Comparison of ENCODE assay signal across 16 mouse cellular contexts in genomic region chr2:35859708-35860393, GRCm38 (mm10).
DNase-seq lines count a peak whose midpoint lies in the region; ATAC-seq lines count a peak whose summit lies in the region.
"Had no signal": no experiment of that assay in that cellular context is flagged by ENCODE, and none has a peak within 500 bp of the region (broad histone marks: within the 10 kb centered on the region; RNA-seq: fewer than 3 reads in every experiment).

No protein-coding gene starts in this region.

- H3K4me3 ChIP-seq in heart, embryonic 12.5 days = no peak overlapping the region
- no peak overlapping the region for H3K4me3 ChIP-seq in lung, embryonic 16.5 days (ENCODE audit: low read length)
- H3K4me3 ChIP-seq in forebrain, embryonic 14.5 days (ENCODE audit: low read depth, low read length) = no peak overlapping the region
- H3K4me3 ChIP-seq in limb, embryonic 15.5 days = no peak overlapping the region

- H3K36me3 ChIP-seq in heart, embryonic 12.5 days = no peaks in the 10 kb centered on the region
- no peaks in the 10 kb centered on the region for H3K36me3 ChIP-seq in lung, embryonic 16.5 days (ENCODE audit: control insufficient read depth, insufficient read depth, low read length)
- H3K36me3 ChIP-seq in forebrain, embryonic 14.5 days (ENCODE audit: control insufficient read depth, insufficient read depth, low read length) = no peaks in the 10 kb centered on the region
- H3K36me3 ChIP-seq in limb, embryonic 15.5 days = no peaks in the 10 kb centered on the region

- WGBS in heart, embryonic 12.5 days = 57% methylated on average over 7 of the region's 7 CpGs
- whole genome bisulfite sequencing in lung, embryonic 16.5 days = 40% methylated on average over 7 of the region's 7 CpGs
- WGBS in forebrain, embryonic 14.5 days = 37% methylated on average over 7 of the region's 7 CpGs
- 53% methylated on average over 7 of the region's 7 CpGs for WGBS in limb, embryonic 15.5 days

- H3K4me2 ChIP-seq in heart, embryonic 12.5 days = peak overlapping the region; percentile 16
- H3K4me2 ChIP-seq in lung, embryonic 16.5 days (ENCODE audit: low read depth, low read length) = no peak overlapping the region
- H3K4me2 ChIP-seq in forebrain, embryonic 14.5 days (ENCODE audit: low read length) = no peak overlapping the region
- no peak overlapping the region for H3K4me2 ChIP-seq in limb, embryonic 15.5 days

- no peak overlapping the region for H3K9ac ChIP-seq in heart, embryonic 12.5 days
- no peak overlapping the region for H3K9ac ChIP-seq in lung, embryonic 16.5 days (ENCODE audit: low read length)
- H3K9ac ChIP-seq in forebrain, embryonic 14.5 days (ENCODE audit: low read length) = no peak overlapping the region
- no peak overlapping the region for H3K9ac ChIP-seq in limb, embryonic 15.5 days
- H3K9ac ChIP-seq: liver, postnatal 0 days had no signal

- peaks cover 10% of the 10 kb centered on the region; the same call in 1 of the 2 replicates for H3K27me3 ChIP-seq in heart, embryonic 12.5 days (replicated peaks)
- H3K27me3 ChIP-seq in lung, embryonic 16.5 days (ENCODE audit: control insufficient read depth, insufficient read depth, low read depth, low read length) = no peaks in the 10 kb centered on the region
- no peaks in the 10 kb centered on the region for H3K27me3 ChIP-seq in forebrain, embryonic 14.5 days (replicated peaks; ENCODE audit: control insufficient read depth, insufficient read depth, low read length)
- no peaks in the 10 kb centered on the region for H3K27me3 ChIP-seq in limb, embryonic 15.5 days
- H3K27me3 ChIP-seq: Patski had no signal

- DNase-seq in heart, adult 8-10 months (ENCODE audit: low spot score) = no peak
- no peak for DNase-seq in lung, postnatal 25 days (ENCODE audit: low spot score)
- DNase-seq in forebrain, embryonic 14.5 days (ENCODE audit: low spot score) = no peak
- no peak for DNase-seq in embryo, embryonic 9.5 days (ENCODE audit: extremely low spot score)
- DNase-seq: cerebellum, adult 11 months; cerebellum, postnatal 36 days; heart, adult 18-20 months; kidney, adult 9 months; liver, postnatal 0 days; right cerebral cortex, postnatal 14 days; thymus, postnatal 36 days had no signal

- no peak for ATAC-seq in heart, embryonic 12.5 days (ENCODE audit: insufficient number of reproducible peaks, low FRiP score)
- 0 out of 2 replicates have a peak, but pooled peaks have one; percentile 47 for ATAC-seq in lung, embryonic 16.5 days (ENCODE audit: low read depth)
- ATAC-seq in forebrain, embryonic 14.5 days = peak; percentile 43; the same call in 1 of the 2 replicates
- no peak for ATAC-seq in limb, embryonic 15.5 days (ENCODE audit: insufficient number of reproducible peaks, low FRiP score, low TSS enrichment, low read depth)
- ATAC-seq: liver, postnatal 0 days; Patski had no signal

- peaks cover 27% of the 10 kb centered on the region for H3K4me1 ChIP-seq in heart, embryonic 12.5 days (replicated peaks)
- no peaks in the 10 kb centered on the region for H3K4me1 ChIP-seq in lung, embryonic 16.5 days (replicated peaks; ENCODE audit: control insufficient read depth, insufficient read depth, low read length)
- H3K4me1 ChIP-seq in forebrain, embryonic 14.5 days (ENCODE audit: control insufficient read depth, insufficient read depth, low read length) = no peaks in the 10 kb centered on the region
- H3K4me1 ChIP-seq in limb, embryonic 15.5 days = peaks cover 9% of the 10 kb centered on the region; the same call in 1 of the 2 replicates

- no peak overlapping the region for H3K27ac ChIP-seq in heart, embryonic 12.5 days (ENCODE audit: poor library complexity, severe bottlenecking)
- H3K27ac ChIP-seq in lung, embryonic 16.5 days (ENCODE audit: low read length) = no peak overlapping the region
- H3K27ac ChIP-seq in forebrain, embryonic 14.5 days (ENCODE audit: low read depth, low read length) = no peak overlapping the region; the same call in 1 of the 2 replicates
- 0 out of 2 replicates have a peak overlapping the region, but pooled peaks have one; percentile 43 for H3K27ac ChIP-seq in limb, embryonic 15.5 days
- H3K27ac ChIP-seq: stomach, postnatal 0 days had no signal

- no peaks in the 10 kb centered on the region for H3K9me3 ChIP-seq in heart, embryonic 12.5 days (replicated peaks)
- H3K9me3 ChIP-seq in lung, embryonic 16.5 days (ENCODE audit: control insufficient read depth, low read length) = no peaks in the 10 kb centered on the region
- H3K9me3 ChIP-seq in forebrain, embryonic 14.5 days (replicated peaks; ENCODE audit: control insufficient read depth, low read length) = no peaks in the 10 kb centered on the region
- no peaks in the 10 kb centered on the region for H3K9me3 ChIP-seq in limb, embryonic 15.5 days

Comparison
In these comparisons a context has a peak if more than half of its experiments do, and no peak if none do; other contexts are left out.
1. ATAC-seq: peak in lung, embryonic 16.5 days (single experiment) and forebrain, embryonic 14.5 days (single experiment); none in heart, embryonic 12.5 days (single experiment) and limb, embryonic 15.5 days (single experiment).